Mouse (Mus musculus): Measurements from ENCODE around the gene Wnt10b. TPM values are rescaled to one million over a fixed set of nuclear protein-coding genes. Genes with fewer than 3 reads are reported as not detected.
"Not testable (repeated sequence)": the region's sequence is repeated elsewhere in the genome, so short reads cannot be mapped to it uniquely, and the experiment has no call there.

Gene Wnt10b
- total RNA-seq, 4 experiments from 2014 or later: 0.16 to 0.44 (median 0.26) TPM; not detected in 1

- no peak for DNase-seq (ENCODE audit: low spot score)
Measured at GRCm38 (mm10) chr15:98772511-98773211, 5.3 kb downstream of the Wnt10b start.

GRCm38 (mm10) chr15:98771813-98772425 is 6.0 kb downstream of the Wnt10b start:
- DNase-seq (ENCODE audit: low spot score): no peak

GRCm38 (mm10) chr15:98768259-98768658 is 9.7 kb downstream of the Wnt10b start:
- DNase-seq (ENCODE audit: low spot score): no peak

- DNase-seq (ENCODE audit: low spot score): no peak
Measured at GRCm38 (mm10) chr15:98765929-98766328, 12.0 kb downstream of the Wnt10b start.

- DNase-seq (ENCODE audit: low spot score): peak; percentile 93
Measured at GRCm38 (mm10) chr15:98762670-98763529, 15.1 kb downstream of the Wnt10b start, which contains the start of gene Arf3. Gene Arf3, minus strand, starts transcription at chr15:98763214.

GRCm38 (mm10) chr15:98762201-98762621 is 15.7 kb downstream of the Wnt10b start:
- peak; percentile 59 for DNase-seq (ENCODE audit: low spot score)

- DNase-seq (ENCODE audit: low spot score): no peak
Measured at GRCm38 (mm10) chr15:98754125-98754524, 23.8 kb downstream of the Wnt10b start.

GRCm38 (mm10) chr15:98753021-98753423 is 24.9 kb downstream of the Wnt10b start:
- DNase-seq (ENCODE audit: low spot score): no peak

GRCm38 (mm10) chr15:98749093-98749492 is 28.9 kb downstream of the Wnt10b start:
- no peak for DNase-seq (ENCODE audit: low spot score)

- DNase-seq (ENCODE audit: low spot score): no peak
Measured at GRCm38 (mm10) chr15:98747296-98747695, 30.7 kb downstream of the Wnt10b start.

GRCm38 (mm10) chr15:98746344-98746965 is 31.5 kb downstream of the Wnt10b start:
- no peak for DNase-seq (ENCODE audit: low spot score)

GRCm38 (mm10) chr15:98743863-98744262 is 34.1 kb downstream of the Wnt10b start:
- DNase-seq (ENCODE audit: low spot score): not testable (repeated sequence)

- DNase-seq (ENCODE audit: low spot score): no peak
Measured at GRCm38 (mm10) chr15:98742766-98743428, 35.1 kb downstream of the Wnt10b start.

GRCm38 (mm10) chr15:98740219-98740618 is 37.7 kb downstream of the Wnt10b start:
- no peak for DNase-seq (ENCODE audit: low spot score)

GRCm38 (mm10) chr15:98738796-98739195 is 39.2 kb downstream of the Wnt10b start:
- DNase-seq (ENCODE audit: low spot score): no peak

GRCm38 (mm10) chr15:98737881-98738280 is 40.1 kb downstream of the Wnt10b start:
- no peak for DNase-seq (ENCODE audit: low spot score)

- no peak for DNase-seq (ENCODE audit: low spot score)
Measured at GRCm38 (mm10) chr15:98736521-98736920, 41.4 kb downstream of the Wnt10b start.

- no peak for DNase-seq (ENCODE audit: low spot score)
Measured at GRCm38 (mm10) chr15:98733976-98734566, 43.9 kb downstream of the Wnt10b start.

- DNase-seq (ENCODE audit: low spot score): no peak
Measured at GRCm38 (mm10) chr15:98733370-98733769, 44.6 kb downstream of the Wnt10b start.

GRCm38 (mm10) chr15:98732006-98732531 is 45.9 kb downstream of the Wnt10b start:
- DNase-seq (ENCODE audit: low spot score): no peak

- DNase-seq (ENCODE audit: low spot score): no peak
Measured at GRCm38 (mm10) chr15:98730790-98731189, 47.2 kb downstream of the Wnt10b start.

All from heart, adult 8-10 months (tissue).